Mouse (Mus musculus): Measurements from ENCODE around the gene Ascc1. TPM values are rescaled to one million over a fixed set of nuclear protein-coding genes. Genes with fewer than 3 reads are reported as not detected.

Gene Ascc1
- total and polyA plus RNA-seq, 3 experiments: 17.0 to 37.9 TPM; not detected in 1

DNA sequence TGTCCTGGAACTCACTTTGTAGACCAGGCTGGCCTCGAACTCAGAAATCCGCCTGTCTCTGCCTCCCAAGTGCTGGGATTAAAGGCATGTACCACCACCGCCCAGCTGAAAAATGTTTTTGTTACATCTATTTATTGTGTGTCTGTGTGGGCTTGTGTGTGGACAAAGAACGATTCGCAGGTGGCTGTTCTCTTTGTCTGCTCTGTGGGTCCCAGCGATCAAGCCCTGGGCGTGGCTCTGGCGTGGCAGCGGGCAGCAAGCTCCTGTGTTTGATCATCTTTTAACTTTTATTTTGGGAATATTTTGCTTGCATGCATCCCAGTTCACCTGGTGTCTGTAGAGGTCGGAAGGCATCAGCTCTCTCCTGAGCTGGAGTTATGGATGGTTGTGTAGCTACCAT is 48.0 kb downstream of the Ascc1 start:
- H3K36me3 ChIP-seq (ENCODE audit: control insufficient read depth in 1 of 2, insufficient read depth in 2 of 2, low read length in 2 of 2): no peaks in the 10 kb centered on the region; a peak in 1 of 4 replicates
- TF ChIP-seq KAT2A (conservative IDR thresholded peaks at IDR 0.05; ENCODE audit: low read depth, low read length) (no peak), TCF12 (IDR thresholded peaks at IDR 0.05; ENCODE audit: low read depth, low read length) (no peak), JUND (IDR thresholded peaks at IDR 0.05; ENCODE audit: low read depth, low read length) (no peak), POLR2AphosphoS2 (IDR thresholded peaks at IDR 0.05; ENCODE audit: low read length) (no peak), ZMIZ1 (IDR thresholded peaks at IDR 0.05; ENCODE audit: low read depth, low read length) (no peak), MXI1 (IDR thresholded peaks at IDR 0.05; ENCODE audit: low read depth, low read length) (no peak), ZC3H11A (IDR thresholded peaks at IDR 0.05; ENCODE audit: low read depth, low read length) (no peak), MEF2A (IDR thresholded peaks at IDR 0.05; ENCODE audit: extremely low read depth, insufficient replicate concordance, low read depth, low read length, poor library complexity, severe bottlenecking) (no peak), HCFC1 (IDR thresholded peaks at IDR 0.05; ENCODE audit: low read depth, low read length) (no peak), NELFE (IDR thresholded peaks at IDR 0.05; ENCODE audit: low read depth, low read length) (no peak), MAX (IDR thresholded peaks at IDR 0.05; ENCODE audit: low read length) (no peak), CTCF (IDR thresholded peaks at IDR 0.05 in 2 of 3, conservative IDR thresholded peaks at IDR 0.05 in 1 of 3; ENCODE audit: control insufficient read depth in 1 of 3, insufficient read depth in 1 of 3, low read depth in 2 of 3, low read length in 3 of 3, poor library complexity in 1 of 3, severe bottlenecking in 1 of 3) (no peak), SMC3 (IDR thresholded peaks at IDR 0.05; ENCODE audit: low read depth, low read length) (no peak), TAL1 (IDR thresholded peaks at IDR 0.05; ENCODE audit: low read length) (no peak)

DNA sequence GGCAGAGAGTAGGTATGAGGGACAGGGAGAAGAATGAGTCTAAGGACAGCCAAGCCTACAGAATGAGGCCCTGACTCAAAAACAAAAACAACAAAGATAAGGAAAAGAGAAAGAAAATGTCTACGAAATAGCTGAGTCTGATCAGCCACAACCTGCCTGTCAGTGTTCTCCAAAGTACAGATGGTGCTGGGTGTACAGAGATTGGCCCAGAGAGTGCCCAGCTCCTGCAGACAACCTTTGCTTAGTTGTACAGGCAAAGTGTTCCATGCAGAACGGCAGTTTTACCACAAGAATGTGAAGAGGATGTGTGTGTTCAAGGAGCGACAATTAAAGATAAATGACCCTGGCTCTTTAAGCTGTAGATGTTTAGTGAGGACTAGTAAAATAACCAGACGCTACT is 50.5 kb downstream of the Ascc1 start:
- H3K4me1 ChIP-seq (ENCODE audit: control insufficient read depth in 1 of 2, insufficient read depth in 2 of 2, low read length in 2 of 2): no peaks in the 10 kb centered on the region
- H3K27me3 ChIP-seq (ENCODE audit: control insufficient read depth in 1 of 2, insufficient read depth in 2 of 2, low read length in 2 of 2): no peaks in the 10 kb centered on the region
- no peak overlapping the region for H3K27ac ChIP-seq (ENCODE audit: control insufficient read depth, low read depth, low read length)
- H3K9me3 ChIP-seq (replicated peaks; ENCODE audit: insufficient read depth, low read length): no peaks in the 10 kb centered on the region
- no peaks in the 10 kb centered on the region for H3K79me2 ChIP-seq (ENCODE audit: control insufficient read depth, insufficient read depth, low read length, poor library complexity)
- H3K36me3 ChIP-seq (ENCODE audit: control insufficient read depth in 1 of 2, insufficient read depth in 2 of 2, low read length in 2 of 2): no peaks in the 10 kb centered on the region; a peak in 1 of 4 replicates
- H3K9ac ChIP-seq (ENCODE audit: control insufficient read depth, low read depth, low read length, poor library complexity, severe bottlenecking): no peak overlapping the region
- H3K4me3 ChIP-seq (ENCODE audit: control insufficient read depth in 1 of 2, insufficient read depth in 1 of 2, low read depth in 2 of 2, low read length in 2 of 2): no peak overlapping the region
- DNase-seq (ENCODE audit: low read depth, low spot score): no peak
- TF ChIP-seq TAL1 (IDR thresholded peaks at IDR 0.05; ENCODE audit: low read length) (no peak), ELF1 (IDR thresholded peaks at IDR 0.05; ENCODE audit: low read depth, low read length) (no peak), MEF2A (IDR thresholded peaks at IDR 0.05; ENCODE audit: extremely low read depth, insufficient replicate concordance, low read depth, low read length, poor library complexity, severe bottlenecking) (no peak), RCOR1 (IDR thresholded peaks at IDR 0.05; ENCODE audit: low read depth, low read length) (no peak), POLR2A (IDR thresholded peaks at IDR 0.05; ENCODE audit: control insufficient read depth in 1 of 2, insufficient read depth in 1 of 2, low read depth in 1 of 2, low read length in 2 of 2, poor library complexity in 1 of 2) (no peak), POLR2AphosphoS2 (IDR thresholded peaks at IDR 0.05; ENCODE audit: low read length) (no peak), MYC (IDR thresholded peaks at IDR 0.05; ENCODE audit: low read depth, low read length) (no peak), KAT2A (conservative IDR thresholded peaks at IDR 0.05; ENCODE audit: low read depth, low read length) (no peak), GABPA (IDR thresholded peaks at IDR 0.05; ENCODE audit: low read depth, low read length) (no peak), TBP (IDR thresholded peaks at IDR 0.05; ENCODE audit: low read depth, low read length) (no peak), USF2 (IDR thresholded peaks at IDR 0.05; ENCODE audit: borderline replicate concordance in 1 of 2, insufficient read depth in 1 of 2, low read depth in 1 of 2, low read length in 2 of 2) (no peak), E2F4 (IDR thresholded peaks at IDR 0.05; ENCODE audit: borderline replicate concordance, low read depth, low read length) (no peak), MXI1 (IDR thresholded peaks at IDR 0.05; ENCODE audit: low read depth, low read length) (no peak), CHD2 (IDR thresholded peaks at IDR 0.05; ENCODE audit: low read length) (no peak), USF1 (IDR thresholded peaks at IDR 0.05; ENCODE audit: low read depth, low read length) (no peak)

More for the DNA sequence above, 48.0 kb downstream of the Ascc1 start:
- Histone ChIP-seq H3K27ac (ENCODE audit: control insufficient read depth, low read depth, low read length) (no peak overlapping the region), H3K9ac (ENCODE audit: control insufficient read depth, low read depth, low read length, poor library complexity, severe bottlenecking) (no peak overlapping the region), H3K4me1 (ENCODE audit: control insufficient read depth in 1 of 2, insufficient read depth in 2 of 2, low read length in 2 of 2) (no peaks in the 10 kb centered on the region), H3K27me3 (ENCODE audit: control insufficient read depth in 1 of 2, insufficient read depth in 2 of 2, low read length in 2 of 2) (no peaks in the 10 kb centered on the region), H3K79me2 (ENCODE audit: control insufficient read depth, insufficient read depth, low read length, poor library complexity) (no peaks in the 10 kb centered on the region), H3K4me3 (ENCODE audit: control insufficient read depth in 1 of 2, insufficient read depth in 1 of 2, low read depth in 2 of 2, low read length in 2 of 2) (no peak overlapping the region), H3K9me3 (replicated peaks; ENCODE audit: insufficient read depth, low read length) (no peaks in the 10 kb centered on the region)
- DNase-seq (ENCODE audit: low read depth, low spot score): no peak
